Mouse (Mus musculus) embryonic facial prominence, embryonic 13.5 days (tissue): ENCODE data around the gene Actg1. TPM values are rescaled to one million over a fixed set of nuclear protein-coding genes. Genes with fewer than 3 reads are reported as not detected.

Source experiments
- ATAC-seq: fragments of 200-750 bp; cut with Nextera tagmentation; 2 replicates; pipeline ENCODE4 v1.8.0; 2017; ENCODE audit warnings: low read depth; ENCODE audit not compliant: insufficient number of reproducible peaks, insufficient read depth, low FRiP score, low TSS enrichment
- H3K27ac ChIP-seq: fragments of 300-500 bp; sonication (generic); 2 replicates; pipeline ENCODE4 v1.5.1; 2015; ENCODE audit warnings: moderate library complexity, mild to moderate bottlenecking, inconsistent platforms
- H3K27me3 ChIP-seq: fragments of 300-500 bp; sonication (generic); 2 replicates; pipeline ENCODE4 v1.6.1; 2015; ENCODE audit warnings: mild to moderate bottlenecking, inconsistent platforms
- H3K36me3 ChIP-seq: fragments of 300-500 bp; sonication (generic); 2 replicates; pipeline ENCODE4 v1.6.1; 2015; ENCODE audit warnings: mild to moderate bottlenecking, inconsistent platforms
- H3K4me1 ChIP-seq: fragments of 300-500 bp; sonication (generic); 2 replicates; pipeline ENCODE4 v1.6.1; 2015; ENCODE audit warnings: inconsistent platforms
- H3K4me2 ChIP-seq: fragments of 300-500 bp; sonication (generic); 2 replicates; pipeline ENCODE4 v1.6.1; 2015; ENCODE audit warnings: moderate library complexity, mild to moderate bottlenecking, inconsistent platforms
- H3K4me3 ChIP-seq: fragments of 300-500 bp; sonication (generic); 2 replicates; pipeline ENCODE4 v1.5.1; 2015; ENCODE audit warnings: mild to moderate bottlenecking, inconsistent platforms
- H3K9ac ChIP-seq: fragments of 300-500 bp; sonication (generic); 2 replicates; pipeline ENCODE4 v1.6.1; 2015; ENCODE audit warnings: mild to moderate bottlenecking, inconsistent platforms
- H3K9me3 ChIP-seq: fragments of 300-500 bp; sonication (generic); 2 replicates; pipeline ENCODE4 v1.6.1; 2016; ENCODE audit warnings: inconsistent platforms
- whole genome bisulfite sequencing: fragments of 180-500 bp; shearing (Covaris S2); methylation state at CpG from one replicate; pipeline ENCODE4 v1.1.7; 2015; ENCODE audit warnings: mixed read lengths; 5-methylcytosine and 5-hydroxymethylcytosine counted together
- microRNA-seq: library from miRNA; unstranded; fragments of <30 nt; microRNA quantifications from one replicate; pipeline ENCODE4, GENCODE M21; 2016
- polyA plus RNA-seq: library from polyadenylated mRNA; unstranded; fragments of >200 nt; fragmentation: Nextera tagmentation; extraction: Ambion mirVana; gene quantifications from 2 replicates; pipeline ENCODE4 v1.2.1, GENCODE M21; 2015

Gene Actg1
- polyA plus RNA-seq, 1 experiment from 2014 or later, result 2,741 TPM

DNA sequence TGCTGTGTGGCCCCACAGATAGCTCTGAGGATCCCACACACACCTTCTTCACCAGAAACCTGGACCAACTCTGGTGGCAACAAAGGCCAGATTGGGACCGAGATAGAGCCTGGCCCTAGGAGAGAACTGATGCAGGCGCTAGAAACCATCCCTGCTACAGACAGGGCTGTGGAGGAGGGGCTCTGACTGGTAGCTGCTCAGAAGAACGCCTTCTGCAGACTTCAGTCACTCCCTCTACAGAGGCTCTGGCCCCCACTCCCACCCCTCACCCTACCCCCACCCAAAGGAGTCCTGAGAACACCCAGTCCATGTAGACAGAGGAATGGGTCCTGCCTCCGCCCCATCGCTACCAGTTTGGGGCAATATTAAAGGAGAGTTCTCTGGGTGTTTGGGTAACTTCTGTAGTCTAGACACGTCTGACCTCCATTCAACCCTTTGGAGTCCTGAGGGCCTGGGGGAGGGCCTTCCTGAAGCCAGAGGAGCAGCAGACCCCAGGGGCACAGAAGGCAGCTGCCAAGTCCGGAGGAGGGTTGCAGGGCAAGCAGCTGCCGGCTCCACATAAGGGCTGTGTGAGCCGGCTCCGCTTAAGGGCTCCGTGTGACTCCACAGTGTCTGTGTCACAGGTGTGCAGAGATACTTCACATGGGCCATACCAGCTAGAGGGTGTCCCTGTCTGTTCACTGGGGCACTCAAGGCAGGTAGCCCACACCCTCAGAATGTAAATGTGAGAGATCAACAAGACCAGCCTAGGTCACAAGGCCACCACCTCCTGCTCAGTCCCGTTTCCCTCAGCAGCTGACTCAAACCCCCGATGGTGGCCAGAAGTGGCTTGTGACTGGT is 51.8 kb downstream of the Actg1 start:
- no peak for ATAC-seq
- no peaks in the 10 kb centered on the region for H3K36me3 ChIP-seq
- H3K9me3 ChIP-seq, result no peaks in the 10 kb centered on the region
- H3K4me2 ChIP-seq, result no peak overlapping the region
- H3K4me1 ChIP-seq, result peaks cover 54% of the 10 kb centered on the region
- WGBS, result 30% methylated on average over 13 of the region's 13 CpGs
- H3K9ac ChIP-seq, result 0 out of 2 replicates have a peak overlapping the region, but pooled peaks have one; percentile 11
- no peaks in the 10 kb centered on the region for H3K27me3 ChIP-seq
- H3K4me3 ChIP-seq, result no peak overlapping the region
- no peak overlapping the region for H3K27ac ChIP-seq

Small RNAs within 50 kb of the gene (microRNA-seq; reads per million reads assigned to microRNA genes)
- gene Gm23419 (not detected), gene Mir6935 (2.6 reads per million, percentile 9 among the genes with 10 or more reads in this experiment)

Other genes starting within 250 kb of the Actg1 start
- gene Tepsin, start 249.8 kb downstream of the Actg1 start, polyA plus RNA-seq, result 19.5 and 20.5 TPM in 2 replicates
- 76.5 and 79.2 TPM in 2 replicates for gene Ndufaf8, start 249.6 kb downstream of the Actg1 start, polyA plus RNA-seq
- gene Slc38a10, start 197.2 kb downstream of the Actg1 start, polyA plus RNA-seq, result 92.9 and 94.5 TPM in 2 replicates
- 13.1 and 13.9 TPM in 2 replicates for gene Bahcc1, start 115.6 kb downstream of the Actg1 start, polyA plus RNA-seq
- gene Fscn2, start 13.0 kb upstream of the Actg1 start, polyA plus RNA-seq, result 0.25 and 1.1 TPM in 2 replicates
- gene Faap100, start 30.2 kb upstream of the Actg1 start, polyA plus RNA-seq, result 38.6 and 43.7 TPM in 2 replicates
- gene Nploc4, start 89.2 kb upstream of the Actg1 start, polyA plus RNA-seq, result 34.7 and 37.4 TPM in 2 replicates
- gene Tspan10, start 94.1 kb upstream of the Actg1 start, polyA plus RNA-seq, result 0.30 and 0.35 TPM in 2 replicates
- 0.29 TPM in 1 of 2 replicates, not detected in the other for gene Pde6g, start 105.0 kb upstream of the Actg1 start, polyA plus RNA-seq
- 15.8 TPM in 2 replicates for gene Oxld1, start 109.5 kb upstream of the Actg1 start, polyA plus RNA-seq
- gene Ccdc137, start 109.6 kb upstream of the Actg1 start, polyA plus RNA-seq, result 39.8 and 45.0 TPM in 2 replicates
- gene Arl16, start 119.1 kb upstream of the Actg1 start, polyA plus RNA-seq, result 59.6 and 63.6 TPM in 2 replicates
- gene Mrpl12, start 136.1 kb upstream of the Actg1 start, polyA plus RNA-seq, result 134 and 138 TPM in 2 replicates
- 50.1 and 54.3 TPM in 2 replicates for gene Slc25a10, start 143.3 kb upstream of the Actg1 start, polyA plus RNA-seq
- gene Gcgr, start 182.2 kb upstream of the Actg1 start, polyA plus RNA-seq, result 1.3 and 1.7 TPM in 2 replicates
- gene Mcrip1, start 201.2 kb upstream of the Actg1 start, polyA plus RNA-seq, result 219 and 247 TPM in 2 replicates
- not detected in 2 replicates for gene Ppp1r27, start 202.6 kb upstream of the Actg1 start, polyA plus RNA-seq
- 684 and 710 TPM in 2 replicates for gene P4hb, start 224.7 kb upstream of the Actg1 start, polyA plus RNA-seq
- gene Arhgdia, start 233.1 kb upstream of the Actg1 start, polyA plus RNA-seq, result 535 and 580 TPM in 2 replicates
- 492 and 529 TPM in 2 replicates for gene Alyref, start 249.8 kb upstream of the Actg1 start, polyA plus RNA-seq
- gene Anapc11, start 249.9 kb upstream of the Actg1 start, polyA plus RNA-seq, result 219 and 222 TPM in 2 replicates